ENCODE assay signal across 21 mouse cellular contexts in genomic region chr17:28711237-28711636, GRCm38 (mm10). TPM values are rescaled to one million over a fixed set of nuclear protein-coding genes. Genes with fewer than 3 reads are reported as not detected.
DNase-seq lines count a peak whose midpoint lies in the region; ATAC-seq lines count a peak whose summit lies in the region.
"Had no signal": no experiment of that assay in that cellular context is flagged by ENCODE, and none has a peak within 500 bp of the region (broad histone marks: within the 10 kb centered on the region; RNA-seq: fewer than 3 reads in every experiment).

No protein-coding gene starts in this region.

- no peak for DNase-seq in heart, postnatal 4 days
- DNase-seq in liver, embryonic 11.5 days (ENCODE audit: low spot score), result no peak
- DNase-seq in kidney, postnatal 36 days, result peak; percentile 53 to 69
- no peak for DNase-seq in forebrain, embryonic 11.5 days (ENCODE audit: low spot score)
- DNase-seq in left cerebral cortex, postnatal 36 days (ENCODE audit: low spot score in 2 of 2), result no peak
- DNase-seq: adrenal gland, postnatal 14 days; cerebellum, adult 11-12 months; cerebellum, postnatal 25 days; embryo, embryonic 11 days; midbrain, embryonic 14.5 days; right cerebral cortex, adult 18-20 months had no signal

- intact Hi-C loops in left cerebral cortex, postnatal 36 days (cut with DNase I), result no loop called here

- WGBS in heart, embryonic 13.5 days, result 92% methylated on average over 6 of the region's 6 CpGs
- WGBS in liver, embryonic 12.5 days (ENCODE audit: insufficient replicate concordance), result 81% methylated on average over 6 of the region's 6 CpGs
- WGBS in liver, embryonic 11.5 days, result 88% methylated on average over 6 of the region's 6 CpGs
- WGBS in forebrain, embryonic 11.5 days, result 88% methylated on average over 6 of the region's 6 CpGs

- no peaks in the 10 kb centered on the region for H3K27me3 ChIP-seq in heart, embryonic 13.5 days (replicated peaks)
- H3K27me3 ChIP-seq in liver, embryonic 12.5 days (replicated peaks), result no peaks in the 10 kb centered on the region
- no peaks in the 10 kb centered on the region for H3K27me3 ChIP-seq in liver, embryonic 11.5 days (replicated peaks; ENCODE audit: control insufficient read depth, insufficient read depth, low read length)
- H3K27me3 ChIP-seq in forebrain, embryonic 11.5 days (ENCODE audit: control insufficient read depth, insufficient read depth, low read length), result no peaks in the 10 kb centered on the region
- H3K27me3 ChIP-seq: hindbrain, embryonic 12.5 days; limb, embryonic 12.5 days; lung, embryonic 15.5 days; neural tube, embryonic 13.5 days had no signal

- H3K4me3 ChIP-seq in heart, embryonic 13.5 days, result no peak overlapping the region
- no peak overlapping the region for H3K4me3 ChIP-seq in liver, embryonic 12.5 days
- no peak overlapping the region for H3K4me3 ChIP-seq in liver, embryonic 11.5 days (ENCODE audit: low read depth, low read length)
- no peak overlapping the region for H3K4me3 ChIP-seq in forebrain, embryonic 11.5 days (ENCODE audit: low read depth, low read length)
- H3K4me3 ChIP-seq: hindbrain, embryonic 12.5 days; limb, embryonic 12.5 days; lung, embryonic 15.5 days; neural tube, embryonic 13.5 days had no signal

- no peak overlapping the region for H3K4me2 ChIP-seq in heart, embryonic 13.5 days
- no peak overlapping the region for H3K4me2 ChIP-seq in liver, embryonic 12.5 days
- H3K4me2 ChIP-seq in liver, embryonic 11.5 days, result no peak overlapping the region
- H3K4me2 ChIP-seq in forebrain, embryonic 11.5 days (ENCODE audit: low read depth, low read length, severe bottlenecking), result no peak overlapping the region
- H3K4me2 ChIP-seq: hindbrain, embryonic 12.5 days; limb, embryonic 12.5 days; lung, embryonic 15.5 days; neural tube, embryonic 13.5 days had no signal

- no peak for ATAC-seq in heart, embryonic 13.5 days (ENCODE audit: extremely low read depth, insufficient number of reproducible peaks, low FRiP score, low TSS enrichment)
- 0 out of 2 replicates have a peak, but pooled peaks have one; percentile 27 for ATAC-seq in liver, embryonic 12.5 days
- no peak for ATAC-seq in liver, embryonic 11.5 days (replicated peaks; ENCODE audit: low FRiP score)
- ATAC-seq in forebrain, embryonic 11.5 days (replicated peaks; ENCODE audit: low FRiP score), result no peak
- ATAC-seq: activated CD4-positive, CD25-positive, alpha-beta regulatory T cell, adult 4 months; CD4-positive, CD25-positive, alpha-beta regulatory T cell, adult 4 months; forebrain, embryonic 16.5 days had no signal

- no peaks in the 10 kb centered on the region for H3K9me3 ChIP-seq in heart, embryonic 13.5 days
- no peaks in the 10 kb centered on the region for H3K9me3 ChIP-seq in liver, embryonic 12.5 days (replicated peaks)
- no peaks in the 10 kb centered on the region; the same call in 1 of the 2 replicates for H3K9me3 ChIP-seq in liver, embryonic 11.5 days (ENCODE audit: control insufficient read depth, low read length)
- H3K9me3 ChIP-seq in forebrain, embryonic 11.5 days (ENCODE audit: control insufficient read depth, low read length), result no peaks in the 10 kb centered on the region
- H3K9me3 ChIP-seq: hindbrain, embryonic 12.5 days; limb, embryonic 12.5 days; lung, embryonic 15.5 days; neural tube, embryonic 13.5 days had no signal

- no peak overlapping the region for H3K9ac ChIP-seq in heart, embryonic 13.5 days
- no peak overlapping the region for H3K9ac ChIP-seq in liver, embryonic 12.5 days
- no peak overlapping the region for H3K9ac ChIP-seq in liver, embryonic 11.5 days (ENCODE audit: low read depth, low read length)
- no peak overlapping the region for H3K9ac ChIP-seq in forebrain, embryonic 11.5 days (ENCODE audit: low read length)
- H3K9ac ChIP-seq: hindbrain, embryonic 12.5 days; limb, embryonic 12.5 days; lung, embryonic 15.5 days; neural tube, embryonic 13.5 days had no signal

- peaks cover 56% of the 10 kb centered on the region for H3K4me1 ChIP-seq in heart, embryonic 13.5 days
- H3K4me1 ChIP-seq in liver, embryonic 12.5 days, result peaks cover 54% of the 10 kb centered on the region
- peaks cover 39% of the 10 kb centered on the region for H3K4me1 ChIP-seq in liver, embryonic 11.5 days (replicated peaks; ENCODE audit: control insufficient read depth, insufficient read depth, low read length)
- H3K4me1 ChIP-seq in forebrain, embryonic 11.5 days (replicated peaks; ENCODE audit: control insufficient read depth, insufficient read depth, low read length), result no peaks in the 10 kb centered on the region

- peak overlapping the region; percentile 69; the same call in 1 of the 2 replicates for H3K27ac ChIP-seq in heart, embryonic 13.5 days (replicated peaks)
- no peak overlapping the region for H3K27ac ChIP-seq in liver, embryonic 12.5 days
- no peak overlapping the region for H3K27ac ChIP-seq in liver, embryonic 11.5 days (ENCODE audit: low read depth, low read length)
- no peak overlapping the region for H3K27ac ChIP-seq in forebrain, embryonic 11.5 days (ENCODE audit: low read depth, low read length)
- H3K27ac ChIP-seq: hindbrain, embryonic 12.5 days; limb, embryonic 12.5 days; lung, embryonic 15.5 days; neural tube, embryonic 13.5 days; stomach, postnatal 0 days had no signal

- peaks cover 29% of the 10 kb centered on the region for H3K36me3 ChIP-seq in heart, embryonic 13.5 days
- H3K36me3 ChIP-seq in liver, embryonic 12.5 days, result peaks cover 29% of the 10 kb centered on the region
- peaks cover 23% of the 10 kb centered on the region for H3K36me3 ChIP-seq in liver, embryonic 11.5 days (ENCODE audit: control insufficient read depth, insufficient read depth, low read length)
- H3K36me3 ChIP-seq in forebrain, embryonic 11.5 days (ENCODE audit: control insufficient read depth, insufficient read depth, low read length), result peaks cover 3% of the 10 kb centered on the region; the same call in 1 of the 2 replicates

RNA-seq across cellular contexts. Expression of gene AC170998.1, which starts 14.6 kb away (rescaled TPM):
- 1.6 and 2.0 TPM in 2 replicates for polyA plus RNA-seq in heart, embryonic 13.5 days (2015; fragmentation: Nextera tagmentation; extraction: Ambion mirVana)
- 1 to 10 TPM; 1.1 to 1.8 TPM for total RNA-seq in heart, postnatal 4 days (2021)
- 2.5 and 3.1 TPM in 2 replicates for polyA plus RNA-seq in liver, embryonic 12.5 days (2016; fragmentation: Nextera tagmentation; extraction: Ambion mirVana)
- polyA plus RNA-seq in liver, embryonic 11.5 days (2014; fragmentation: Nextera tagmentation; extraction: Ambion mirVana), result 0.84 and 3.6 TPM in 2 replicates
- polyA plus RNA-seq in forebrain, embryonic 11.5 days (2014; fragmentation: Nextera tagmentation; extraction: Ambion mirVana), result 2.9 and 3.0 TPM in 2 replicates
- total RNA-seq in left cerebral cortex, postnatal 36 days (2021), result 1 to 10 TPM; 2.2 to 3.6 TPM

RNA-seq across cellular contexts. Expression of gene Mapk14, which starts 20.1 kb away (rescaled TPM):
- polyA plus RNA-seq in heart, embryonic 13.5 days (2015; fragmentation: Nextera tagmentation; extraction: Ambion mirVana), result 24.5 and 25.5 TPM in 2 replicates
- total RNA-seq in heart, postnatal 4 days (2021), result 10 to 100 TPM; 45.1 to 49.6 TPM
- polyA plus RNA-seq in liver, embryonic 12.5 days (2016; fragmentation: Nextera tagmentation; extraction: Ambion mirVana), result 53.4 and 55.7 TPM in 2 replicates
- polyA plus RNA-seq in liver, embryonic 11.5 days (2014; fragmentation: Nextera tagmentation; extraction: Ambion mirVana), result 58.5 and 64.6 TPM in 2 replicates
- polyA plus RNA-seq in forebrain, embryonic 11.5 days (2014; fragmentation: Nextera tagmentation; extraction: Ambion mirVana), result 51.7 and 52.3 TPM in 2 replicates
- total RNA-seq in left cerebral cortex, postnatal 36 days (2021), result 10 to 100 TPM; 86.6 to 86.8 TPM

RNA-seq across cellular contexts. Expression of gene Slc26a8, which starts 21.2 kb away (rescaled TPM):
- polyA plus RNA-seq in heart, embryonic 13.5 days (2015; fragmentation: Nextera tagmentation; extraction: Ambion mirVana), result 0.10 and 0.15 TPM in 2 replicates
- total RNA-seq in heart, postnatal 4 days (2021), result 1 to 10 TPM in 1 of 2 experiments, under 1 TPM in 1; 0.68 to 1.5 TPM
- polyA plus RNA-seq in liver, embryonic 12.5 days (2016; fragmentation: Nextera tagmentation; extraction: Ambion mirVana), result 0.41 and 0.48 TPM in 2 replicates
- 0.34 and 0.75 TPM in 2 replicates for polyA plus RNA-seq in liver, embryonic 11.5 days (2014; fragmentation: Nextera tagmentation; extraction: Ambion mirVana)
- 0.49 and 1.0 TPM in 2 replicates for polyA plus RNA-seq in forebrain, embryonic 11.5 days (2014; fragmentation: Nextera tagmentation; extraction: Ambion mirVana)
- 10 to 100 TPM in 1 of 2 experiments, 1 to 10 TPM in 1; 6.9 to 10.8 TPM for total RNA-seq in left cerebral cortex, postnatal 36 days (2021)
- polyA plus RNA-seq: activated CD4-positive, CD25-positive, alpha-beta regulatory T cell, adult 4 months had no signal

RNA-seq across cellular contexts. Expression of gene Mapk13, which starts 57.9 kb away (rescaled TPM):
- 4.3 and 7.1 TPM in 2 replicates for polyA plus RNA-seq in heart, embryonic 13.5 days (2015; fragmentation: Nextera tagmentation; extraction: Ambion mirVana)
- total RNA-seq in heart, postnatal 4 days (2021), result under 1 TPM; 0.47 to 0.50 TPM
- 2.3 and 2.5 TPM in 2 replicates for polyA plus RNA-seq in liver, embryonic 12.5 days (2016; fragmentation: Nextera tagmentation; extraction: Ambion mirVana)
- 5.0 and 5.5 TPM in 2 replicates for polyA plus RNA-seq in liver, embryonic 11.5 days (2014; fragmentation: Nextera tagmentation; extraction: Ambion mirVana)
- polyA plus RNA-seq in forebrain, embryonic 11.5 days (2014; fragmentation: Nextera tagmentation; extraction: Ambion mirVana), result 2.3 and 2.7 TPM in 2 replicates
- total RNA-seq in left cerebral cortex, postnatal 36 days (2021), result 1 to 10 TPM; 1.1 to 1.5 TPM
- polyA plus RNA-seq: activated CD4-positive, CD25-positive, alpha-beta regulatory T cell, adult 4 months; CD4-positive, CD25-positive, alpha-beta regulatory T cell, adult 4 months had no signal

Comparison
In these comparisons a context has a peak if more than half of its experiments do, and no peak if none do; other contexts are left out.
1. DNase-seq: peak in kidney, postnatal 36 days (2 of 2); none in heart, postnatal 4 days (single experiment), liver, embryonic 11.5 days (single experiment), forebrain, embryonic 11.5 days (single experiment) and left cerebral cortex, postnatal 36 days (0 of 2).